8 mouse cellular contexts compared by ENCODE assay signal in the genomic region with DNA sequence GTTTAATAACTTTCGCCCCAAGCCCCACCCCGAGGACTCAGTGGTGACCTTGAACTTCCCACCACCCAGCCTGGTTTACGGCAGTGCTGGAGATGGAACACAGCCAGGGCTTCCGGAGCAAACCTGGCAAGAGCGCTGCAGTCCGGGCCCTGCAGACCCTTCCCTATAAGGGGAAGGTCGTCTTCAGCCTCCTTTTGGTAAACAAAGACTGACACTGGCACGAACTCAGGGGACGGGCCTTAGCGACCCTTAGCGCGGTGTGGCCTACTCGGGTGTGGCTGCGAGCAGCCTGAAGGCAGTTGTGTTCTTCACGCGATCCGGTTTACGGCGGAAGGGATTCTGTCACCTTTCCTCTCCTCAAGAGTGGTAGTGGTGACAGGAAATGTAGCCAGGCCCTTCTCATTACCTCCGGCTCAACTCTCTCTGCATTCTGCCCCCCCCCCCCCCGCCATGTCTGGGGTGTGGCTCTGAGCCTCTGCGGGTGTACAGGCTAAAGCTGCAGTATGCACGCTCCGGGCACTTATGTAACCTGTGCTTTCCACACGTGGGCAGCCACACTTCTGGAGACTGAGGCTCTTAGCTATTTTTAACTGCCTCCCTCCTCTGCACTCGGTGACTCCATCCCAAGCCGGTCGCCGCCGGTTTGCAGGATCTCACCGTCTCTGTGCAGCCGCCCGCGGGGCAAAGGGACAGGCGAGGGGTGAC. TPM values are rescaled to one million over a fixed set of nuclear protein-coding genes. Genes with fewer than 3 reads are reported as not detected.
DNase-seq lines count a peak whose midpoint lies in the region; ATAC-seq lines count a peak whose summit lies in the region.

Gene Mpc1 (plus strand): TSS at position 84 of the 705 bp plus-strand sequence.

- intact Hi-C loops in gastrocnemius, postnatal 14 days (cut with DNase I; ENCODE audit: low total_unique reads), result no loop called here

- peak; percentile 55 to 60 for DNase-seq in adrenal gland, adult 18-20 months (ENCODE audit: low spot score in 2 of 2)
- peak; percentile 55 for DNase-seq in embryo, embryonic 10 days (ENCODE audit: low spot score)
- peak; percentile 78 for DNase-seq in gastrocnemius, postnatal 14 days
- peak; percentile 85 for DNase-seq in induced T-regulatory cell, adult 2 months (ENCODE audit: low read depth)
- DNase-seq in left cerebral cortex, adult 8-10 months (ENCODE audit: low spot score in 2 of 2), result peak; percentile 52 to 95
- DNase-seq in right cerebral cortex, postnatal 14 days, result peak; percentile 87
- peak; percentile 65 to 73 for DNase-seq in urinary bladder, postnatal 4 days (ENCODE audit: low spot score in 2 of 2)

- ATAC-seq in megakaryocyte, adult 5-6 weeks (ENCODE audit: poor library complexity, severe bottlenecking), result peak; percentile 51

RNA-seq across cellular contexts. Expression of gene Mpc1, which starts in this region (rescaled TPM):
- total RNA-seq in adrenal gland, adult 18-20 months (2021), result 100 to 1,000 TPM; 319 to 746 TPM
- total RNA-seq in gastrocnemius, postnatal 14 days (2021), result 100 to 1,000 TPM; 266 to 303 TPM
- total RNA-seq in left cerebral cortex, adult 8-10 months (2022), result 100 to 1,000 TPM; 161 to 190 (median 175) TPM
- total RNA-seq in megakaryocyte, adult 5-6 weeks (2015), result 198 and 227 TPM in 2 replicates
- 109 and 143 TPM in 2 replicates for total RNA-seq in megakaryocyte, adult 5-6 weeks (2017)

Comparison
In these comparisons a context has a peak if more than half of its experiments do, and no peak if none do; other contexts are left out.
1. Peak in every context shown above with its lines: DNase-seq and ATAC-seq.